Mouse (Mus musculus) spleen, adult 18-20 months (tissue): ENCODE data around the gene Opa1.

Experiments used
- DNase-seq, 2 experiments: peaks; one replicate each; pipeline ENCODE4 v3.0.0; 2022; ENCODE audit warnings: mixed read lengths in 2 of 2

The Opa1 gene

DNA sequence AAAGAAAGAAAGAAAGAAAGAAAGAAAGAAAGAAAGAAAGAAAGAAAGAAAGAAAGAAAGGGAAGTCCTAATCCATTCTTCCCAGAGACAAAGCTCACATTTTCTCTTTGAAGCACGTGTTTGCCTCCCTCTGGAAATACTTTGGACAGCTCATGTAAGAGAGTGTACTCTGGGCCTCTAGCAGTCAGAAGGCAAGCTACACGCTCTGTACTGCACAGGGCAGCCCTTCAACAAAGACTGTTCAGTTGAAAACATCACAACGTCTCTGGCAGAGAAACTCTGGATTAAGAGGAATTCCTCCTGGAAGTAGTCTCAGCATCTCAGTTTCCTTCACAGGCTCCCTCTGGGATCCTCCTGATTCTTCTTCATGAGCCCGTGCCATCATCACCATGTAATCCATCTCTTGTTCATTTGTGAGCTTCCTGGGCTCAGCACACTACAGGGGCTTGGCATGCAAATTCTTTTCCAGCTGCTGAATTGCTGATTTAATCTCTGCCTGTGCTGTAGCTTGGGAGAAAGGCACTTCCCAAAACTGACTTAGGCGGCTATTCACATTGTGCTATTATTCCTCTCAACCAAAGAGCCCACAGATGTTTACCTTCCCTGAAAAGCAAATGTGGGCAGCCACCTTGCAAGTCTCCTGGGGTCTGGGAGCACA, 114.0 kb downstream of the Opa1 start:
- DNase-seq, result no peak

DNA sequence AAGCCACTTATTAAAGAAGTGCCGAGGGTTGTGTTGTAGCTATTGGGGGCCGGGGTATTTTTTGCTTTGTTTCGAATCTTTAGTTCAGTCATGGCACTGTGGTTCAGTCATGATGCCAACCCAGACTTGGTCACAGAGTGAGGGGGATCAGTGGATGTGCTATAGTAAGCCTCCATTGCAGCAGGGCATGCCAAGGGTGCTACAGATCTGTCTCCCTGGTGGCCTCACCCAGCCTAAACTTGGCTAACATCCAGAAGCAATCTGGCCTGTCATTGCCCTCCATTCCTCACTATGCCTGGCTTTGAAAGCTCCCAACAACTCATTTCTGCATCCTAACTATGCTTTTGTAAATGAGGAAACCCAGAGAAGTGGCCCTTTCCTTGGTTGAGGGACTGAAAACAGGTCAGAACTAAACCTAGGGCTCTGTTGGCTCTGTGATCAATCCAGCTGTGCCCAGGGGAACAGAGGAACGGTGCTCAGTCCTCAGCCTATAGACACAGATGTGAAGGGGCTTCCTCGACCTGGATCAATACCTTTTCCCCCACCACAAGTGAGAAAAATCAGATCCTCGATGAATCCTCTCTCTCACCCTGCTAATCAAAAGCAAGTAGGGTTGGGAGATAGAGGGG, 114.8 kb downstream of the Opa1 start:
- no peak for DNase-seq

DNA sequence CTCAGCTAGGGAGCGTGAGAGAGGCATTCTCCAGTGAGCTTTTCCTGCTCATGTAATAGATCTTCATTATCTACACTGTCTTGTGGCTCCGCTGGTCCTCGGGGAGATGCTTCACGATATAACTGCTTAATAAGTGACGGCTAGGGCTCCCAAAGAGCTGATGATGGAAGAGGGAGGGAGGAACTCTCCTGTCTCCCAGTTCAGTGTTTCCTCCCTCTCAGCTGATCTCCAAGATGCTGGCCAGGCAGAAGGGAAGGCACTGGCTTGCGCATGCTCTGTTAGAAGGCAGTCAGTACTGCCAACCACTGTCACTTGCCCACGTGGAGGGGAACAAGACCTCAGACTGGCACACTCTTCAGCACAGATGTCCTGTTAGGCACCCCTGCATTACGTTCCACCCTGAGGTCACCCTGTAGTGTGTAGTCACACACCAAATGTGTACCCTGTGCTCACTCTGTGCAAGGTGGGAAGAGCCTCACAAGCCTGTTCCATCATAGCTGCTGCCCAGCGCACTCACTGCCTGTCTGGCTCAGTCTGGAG, 115.4 kb downstream of the Opa1 start:
- DNase-seq, result no peak
